Mouse (Mus musculus): Measurements from ENCODE around the gene Gjd2.

GRCm38 (mm10) chr2:114032259-114032658, 18.8 kb upstream of the Gjd2 start:
- TF ChIP-seq CTCF (IDR thresholded peaks at IDR 0.05; ENCODE audit: low read depth): no peak
- no peak for TF ChIP-seq EP300 (IDR thresholded peaks at IDR 0.05; ENCODE audit: low read depth)
